Mouse (Mus musculus) bone marrow, adult 2 months (tissue): Measurements from ENCODE around the gene Denr.

Experiments used
- CTCF ChIP-seq: fragments of 200-500 bp; IDR thresholded peaks from 2 replicates; pipeline ENCODE4 v1.5.1; 2011; ENCODE audit warnings: low read length, control low read depth; ENCODE audit not compliant: control insufficient read depth, insufficient read depth
- POLR2A ChIP-seq: fragments of 200-500 bp; IDR thresholded peaks from 2 replicates; pipeline ENCODE4 v1.6.1; 2011; ENCODE audit warnings: low read depth, mild to moderate bottlenecking, control low read depth, low read length, borderline replicate concordance; ENCODE audit not compliant: control insufficient read depth

DNA sequence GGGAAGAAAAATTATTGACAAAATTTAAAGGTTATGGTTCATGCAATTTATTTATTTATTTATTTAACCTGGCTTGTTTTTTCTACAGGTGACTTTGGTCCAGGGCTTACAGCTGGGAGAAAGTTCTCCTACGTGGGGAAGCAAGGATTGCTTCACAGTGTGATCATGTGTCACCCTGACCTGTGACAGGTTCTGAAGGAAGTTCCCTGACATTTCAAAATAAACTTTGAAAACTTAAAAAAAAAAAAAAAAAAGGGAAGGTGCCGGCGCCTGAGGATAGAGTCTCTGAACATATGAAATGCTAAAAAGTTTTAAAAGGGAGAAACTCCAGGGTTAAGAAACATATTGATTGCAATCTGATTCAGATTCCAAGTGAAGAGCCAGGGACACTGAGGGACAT, 20.6 kb upstream of the Denr start:
- no peak for TF ChIP-seq POLR2A
- TF ChIP-seq CTCF = no peak
